Mouse (Mus musculus): ENCODE data around the gene Gm12216. TPM values are rescaled to one million over a fixed set of nuclear protein-coding genes. Genes with fewer than 3 reads are reported as not detected.

Gene Gm12216
- total and polyA plus RNA-seq, 3 experiments, result not detected

DNA sequence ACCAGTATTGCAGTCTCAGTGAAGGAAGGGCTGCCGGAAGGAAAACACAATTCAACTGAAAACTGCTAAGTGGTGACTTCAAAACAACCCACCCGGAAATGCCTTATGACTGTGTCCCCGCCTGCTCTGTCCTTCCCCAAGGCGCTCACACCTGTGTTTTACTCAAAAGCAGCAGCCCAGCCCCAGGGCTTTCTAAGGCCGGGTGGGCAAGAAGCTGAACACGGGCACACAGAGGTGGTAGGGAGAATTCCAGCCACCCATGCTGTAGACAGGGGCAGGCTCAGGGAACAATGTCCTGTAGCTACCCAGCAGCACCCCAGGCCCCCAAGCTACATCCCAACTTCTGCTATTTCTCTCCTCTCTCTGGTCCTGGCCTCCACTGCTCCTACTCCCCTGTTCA lies 13.4 kb downstream of the Gm12216 start:
- peaks cover 6 to 10% of the 10 kb centered on the region in 2 experiments for H3K27me3 ChIP-seq (ENCODE audit: control insufficient read depth in 1 of 2, insufficient read depth in 2 of 2, low read length in 2 of 2)
- H3K36me3 ChIP-seq (ENCODE audit: control insufficient read depth in 1 of 2, insufficient read depth in 2 of 2, low read length in 2 of 2), result no peaks in the 10 kb centered on the region
- no peak overlapping the region for H3K27ac ChIP-seq (ENCODE audit: control insufficient read depth, low read depth, low read length)
- no peak for TF ChIP-seq USF2 (IDR thresholded peaks at IDR 0.05; ENCODE audit: borderline replicate concordance in 1 of 2, insufficient read depth in 1 of 2, low read depth in 1 of 2, low read length in 2 of 2)
- no peak for TF ChIP-seq SMC3 (IDR thresholded peaks at IDR 0.05; ENCODE audit: low read depth, low read length)
- TF ChIP-seq ZC3H11A (IDR thresholded peaks at IDR 0.05; ENCODE audit: low read depth, low read length), result no peak
- no peak for TF ChIP-seq MAX (IDR thresholded peaks at IDR 0.05; ENCODE audit: low read length)
- TF ChIP-seq POLR2AphosphoS2 (IDR thresholded peaks at IDR 0.05; ENCODE audit: low read length), result no peak
- no peak for TF ChIP-seq MYC (IDR thresholded peaks at IDR 0.05; ENCODE audit: low read depth, low read length)
- no peak for TF ChIP-seq HCFC1 (IDR thresholded peaks at IDR 0.05; ENCODE audit: low read depth, low read length)
- no peak for TF ChIP-seq ELF1 (IDR thresholded peaks at IDR 0.05; ENCODE audit: low read depth, low read length)
- TF ChIP-seq MXI1 (IDR thresholded peaks at IDR 0.05; ENCODE audit: low read depth, low read length), result no peak
- TF ChIP-seq MAFK (IDR thresholded peaks at IDR 0.05; ENCODE audit: borderline replicate concordance, low read depth, low read length), result no peak
- no peak for TF ChIP-seq GABPA (IDR thresholded peaks at IDR 0.05; ENCODE audit: low read depth, low read length)
- no peak overlapping the region for H3K4me3 ChIP-seq (ENCODE audit: control insufficient read depth in 1 of 2, insufficient read depth in 1 of 2, low read depth in 2 of 2, low read length in 2 of 2)
- no peaks in the 10 kb centered on the region for H3K9me3 ChIP-seq (replicated peaks; ENCODE audit: insufficient read depth, low read length)
- no peak for DNase-seq (ENCODE audit: low read depth, low spot score)
- no peak overlapping the region for H3K9ac ChIP-seq (ENCODE audit: control insufficient read depth, low read depth, low read length, poor library complexity, severe bottlenecking)
- peaks cover 0 to 6% of the 10 kb centered on the region in 2 experiments; a peak in 1 of 4 replicates for H3K4me1 ChIP-seq (ENCODE audit: control insufficient read depth in 1 of 2, insufficient read depth in 2 of 2, low read length in 2 of 2)
- H3K79me2 ChIP-seq (ENCODE audit: control insufficient read depth, insufficient read depth, low read length, poor library complexity), result no peaks in the 10 kb centered on the region

DNA sequence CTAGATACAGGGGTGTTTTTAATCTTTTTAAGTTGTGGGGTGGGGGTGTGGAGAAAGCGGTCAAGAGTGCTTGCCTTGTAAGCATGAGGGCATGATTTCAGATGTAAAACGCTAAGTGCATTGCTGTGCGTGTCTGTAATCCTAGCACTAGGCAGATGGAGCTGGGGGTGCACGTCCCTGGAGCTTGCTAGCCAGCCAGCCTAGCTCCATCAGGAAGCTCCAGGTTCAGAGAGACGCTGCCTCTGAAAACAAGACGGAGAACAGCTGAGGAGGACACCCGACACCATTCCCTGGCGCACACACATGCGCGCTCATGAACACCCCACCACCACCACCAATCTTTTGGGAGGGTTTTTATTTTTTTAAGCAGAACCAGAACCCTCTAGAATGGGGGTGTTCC lies 15.9 kb downstream of the Gm12216 start:
- Histone ChIP-seq H3K4me3 (ENCODE audit: control insufficient read depth in 1 of 2, insufficient read depth in 1 of 2, low read depth in 2 of 2, low read length in 2 of 2) (no peak overlapping the region), H3K9ac (ENCODE audit: control insufficient read depth, low read depth, low read length, poor library complexity, severe bottlenecking) (no peak overlapping the region), H3K9me3 (replicated peaks; ENCODE audit: insufficient read depth, low read length) (no peaks in the 10 kb centered on the region), H3K36me3 (ENCODE audit: control insufficient read depth in 1 of 2, insufficient read depth in 2 of 2, low read length in 2 of 2) (no peaks in the 10 kb centered on the region), H3K27ac (ENCODE audit: control insufficient read depth, low read depth, low read length) (no peak overlapping the region), H3K27me3 (ENCODE audit: control insufficient read depth in 1 of 2, insufficient read depth in 2 of 2, low read length in 2 of 2) (peaks cover 6 to 10% of the 10 kb centered on the region in 2 experiments), H3K4me1 (ENCODE audit: control insufficient read depth in 1 of 2, insufficient read depth in 2 of 2, low read length in 2 of 2) (no peaks in the 10 kb centered on the region), H3K79me2 (ENCODE audit: control insufficient read depth, insufficient read depth, low read length, poor library complexity) (no peaks in the 10 kb centered on the region)
- no peak for DNase-seq (ENCODE audit: low read depth, low spot score)
- no peak for TF ChIP-seq E2F4 (IDR thresholded peaks at IDR 0.05; ENCODE audit: borderline replicate concordance, low read depth, low read length)
- no peak for TF ChIP-seq KAT2A (conservative IDR thresholded peaks at IDR 0.05; ENCODE audit: low read depth, low read length)
- no peak for TF ChIP-seq MAFK (IDR thresholded peaks at IDR 0.05; ENCODE audit: borderline replicate concordance, low read depth, low read length)
- TF ChIP-seq UBTF (IDR thresholded peaks at IDR 0.05; ENCODE audit: borderline replicate concordance, insufficient read depth, low read depth, low read length), result no peak
- TF ChIP-seq MEF2A (IDR thresholded peaks at IDR 0.05; ENCODE audit: extremely low read depth, insufficient replicate concordance, low read depth, low read length, poor library complexity, severe bottlenecking), result no peak
- no peak for TF ChIP-seq HCFC1 (IDR thresholded peaks at IDR 0.05; ENCODE audit: low read depth, low read length)
- no peak for TF ChIP-seq ZKSCAN1 (IDR thresholded peaks at IDR 0.05; ENCODE audit: low read depth, low read length)
- TF ChIP-seq JUND (IDR thresholded peaks at IDR 0.05; ENCODE audit: low read depth, low read length), result no peak
- TF ChIP-seq NRF1 (IDR thresholded peaks at IDR 0.05; ENCODE audit: insufficient read depth, low read depth, low read length, poor library complexity, severe bottlenecking), result no peak
- no peak for TF ChIP-seq USF1 (IDR thresholded peaks at IDR 0.05; ENCODE audit: low read depth, low read length)
- TF ChIP-seq CTCF (IDR thresholded peaks at IDR 0.05 in 2 of 3, conservative IDR thresholded peaks at IDR 0.05 in 1 of 3; ENCODE audit: control insufficient read depth in 1 of 3, insufficient read depth in 1 of 3, low read depth in 2 of 3, low read length in 3 of 3, poor library complexity in 1 of 3, severe bottlenecking in 1 of 3), result no peak
- no peak for TF ChIP-seq USF2 (IDR thresholded peaks at IDR 0.05; ENCODE audit: borderline replicate concordance in 1 of 2, insufficient read depth in 1 of 2, low read depth in 1 of 2, low read length in 2 of 2)
- no peak for TF ChIP-seq ZNF384 (IDR thresholded peaks at IDR 0.05; ENCODE audit: low read depth, low read length)
- no peak for TF ChIP-seq ZMIZ1 (IDR thresholded peaks at IDR 0.05; ENCODE audit: low read depth, low read length)
- TF ChIP-seq ELF1 (IDR thresholded peaks at IDR 0.05; ENCODE audit: low read depth, low read length), result no peak
